Mouse (Mus musculus): ENCODE data around the gene Nemf. TPM values are rescaled to one million over a fixed set of nuclear protein-coding genes. Genes with fewer than 3 reads are reported as not detected.
"Not testable (repeated sequence)": the region's sequence is repeated elsewhere in the genome, so short reads cannot be mapped to it uniquely, and the experiment has no call there.

The Nemf gene
- 10 to 100 TPM; 15.9 to 21.6 TPM for total RNA-seq (2021)
- long read RNA-seq, experiment 1, full-length matches to known transcripts = 5 of 45 reads
- long read RNA-seq, experiment 1, partial matches to known transcripts = 23 of 45 reads
- long read RNA-seq, experiment 1, other reads (novel, unspliced or antisense) = 17 of 45 reads
- long read RNA-seq, experiment 2, full-length matches to known transcripts = 13 of 60 reads
- long read RNA-seq, experiment 2, partial matches to known transcripts = 17 of 60 reads
- long read RNA-seq, experiment 2, other reads (novel, unspliced or antisense) = 30 of 60 reads

GRCm38 (mm10) chr12:69356546-69357299, at the start of gene Nemf:
Gene Nemf, minus strand, starts transcription at chr12:69357165.
- intact Hi-C loops (cut with DNase I) = loop anchor here (10.0 kb wide), 1 partner anchor 328 kb away; the partner anchor contains the start of gene Sos2
- DNase-seq = peak; percentile 73 to 75

GRCm38 (mm10) chr12:69402594-69403167, 45.7 kb upstream of the Nemf start:
- intact Hi-C loops (cut with DNase I) = no loop called here
- no peak for DNase-seq

DNA sequence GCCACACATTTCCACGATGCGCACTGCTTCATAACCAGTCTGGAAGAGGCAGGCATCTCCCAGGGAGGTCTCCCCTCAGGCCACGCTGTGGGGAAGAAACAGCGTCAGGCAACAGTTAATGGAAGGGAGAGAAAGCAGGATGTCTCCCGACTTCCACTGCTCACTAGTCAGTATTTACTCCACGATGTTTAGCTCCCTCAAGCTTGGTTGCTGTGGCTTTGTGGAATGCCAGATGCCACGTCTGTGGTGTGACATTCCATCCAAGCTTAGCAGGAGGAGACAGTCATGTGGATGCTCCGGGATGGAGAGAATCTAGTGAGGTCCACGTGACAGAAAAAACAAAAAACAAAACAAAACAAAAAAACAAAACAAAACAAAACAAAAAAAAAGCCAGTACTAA, 45.1 kb upstream of the Nemf start:
- no peak for DNase-seq
- intact Hi-C loops (cut with DNase I) = no loop called here

DNA sequence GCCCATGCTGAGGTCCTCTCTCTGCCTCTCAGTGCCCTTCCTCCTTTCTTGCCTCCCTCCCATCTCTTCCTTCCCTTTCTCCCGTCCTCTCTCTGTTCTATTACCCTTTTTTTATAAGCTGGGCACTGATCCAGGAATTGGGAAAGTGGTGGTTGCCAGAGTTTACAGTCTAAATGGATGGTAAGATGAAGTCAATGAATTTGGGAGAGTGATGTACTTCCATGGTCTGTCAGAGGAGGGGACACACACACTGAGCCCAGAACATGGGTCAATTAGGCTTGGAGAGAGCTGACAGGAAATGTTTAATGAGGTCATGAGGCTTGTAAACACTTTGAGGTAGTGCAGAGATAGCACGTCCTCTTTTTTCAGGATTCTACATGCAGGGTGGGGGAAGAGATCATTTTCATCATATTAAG, 43.9 kb upstream of the Nemf start:
- intact Hi-C loops (cut with DNase I) = no loop called here
- no peak for DNase-seq

GRCm38 (mm10) chr12:69400367-69400766, 43.4 kb upstream of the Nemf start:
- no peak for DNase-seq
- intact Hi-C loops (cut with DNase I) = no loop called here

DNA sequence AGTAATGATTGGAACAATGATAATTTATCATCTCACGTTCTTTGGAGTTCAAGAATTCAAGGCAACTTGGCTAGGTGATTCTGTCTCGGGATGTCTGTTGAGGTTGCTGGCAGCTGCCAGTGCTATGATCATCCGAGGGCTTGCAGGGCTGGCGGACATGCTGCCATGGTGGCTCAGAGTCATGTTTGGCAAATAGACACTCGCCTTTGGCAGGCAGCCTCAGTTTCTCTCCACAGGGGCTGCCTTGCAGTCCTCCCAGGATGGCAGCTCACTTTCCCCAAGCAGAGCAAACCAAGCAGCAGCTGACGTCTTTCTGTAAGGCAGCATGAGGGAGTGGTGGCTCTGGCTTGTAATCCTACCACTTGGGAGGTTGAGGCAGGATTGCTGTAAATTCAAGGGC, 37.5 kb upstream of the Nemf start:
- DNase-seq = no peak
- intact Hi-C loops (cut with DNase I) = no loop called here

DNA sequence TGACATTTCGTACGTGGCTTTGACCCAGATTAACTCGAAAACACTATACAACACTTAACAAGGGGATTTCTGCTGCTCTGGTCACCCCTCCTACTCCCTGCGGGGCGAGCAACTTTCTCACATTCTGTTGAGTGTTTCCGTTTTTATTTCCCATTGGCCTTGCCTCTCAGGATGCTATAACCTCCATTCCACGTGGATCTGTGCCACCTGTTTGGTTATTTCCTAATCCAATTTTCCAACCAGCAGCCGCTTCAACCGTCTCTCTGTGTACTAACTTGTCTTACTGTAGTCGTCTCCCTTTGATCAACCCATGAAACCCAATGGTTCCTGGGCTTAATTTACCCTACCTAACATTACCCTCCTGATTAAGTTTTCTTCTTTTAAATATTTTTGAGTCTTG, 36.1 kb upstream of the Nemf start:
- no peak for DNase-seq
- intact Hi-C loops (cut with DNase I) = no loop called here

DNA sequence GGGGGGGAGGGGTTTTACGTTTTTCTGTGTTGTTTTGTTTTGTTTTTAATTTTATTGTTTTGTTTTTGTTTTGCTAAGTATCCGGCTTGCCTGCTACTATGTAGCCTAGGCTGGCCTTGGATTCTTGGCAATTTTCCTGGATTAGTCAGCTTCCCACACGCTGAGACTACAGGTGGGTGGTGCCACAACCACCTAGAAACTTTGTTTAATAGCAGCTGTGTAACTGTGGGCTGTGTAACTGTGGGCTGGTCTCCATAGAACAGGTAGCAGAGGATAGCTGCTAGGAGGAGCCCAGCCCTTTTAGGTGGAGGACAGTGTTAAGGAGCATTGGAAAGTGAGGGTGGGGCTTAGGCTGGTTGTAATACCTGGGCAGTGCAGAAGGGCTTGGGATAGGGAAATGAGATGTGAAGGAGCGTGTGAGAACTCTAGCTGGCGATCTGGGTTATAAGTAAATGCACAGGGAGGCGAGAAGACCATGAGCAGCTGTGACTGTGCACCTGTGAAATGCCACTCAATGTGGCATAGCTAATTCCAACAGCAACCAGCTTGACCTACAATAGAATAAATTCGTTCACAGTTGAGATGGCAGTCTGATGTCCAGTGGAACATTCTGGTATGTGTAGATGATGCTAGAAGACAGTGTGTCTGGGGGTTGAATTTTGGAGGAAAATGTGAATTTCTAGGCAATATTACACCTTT, 33.2 kb upstream of the Nemf start:
- no peak for DNase-seq
- intact Hi-C loops (cut with DNase I) = no loop called here

- DNase-seq = no peak
- intact Hi-C loops (cut with DNase I) = no loop called here
Observed at GRCm38 (mm10) chr12:69389273-69389938, 32.4 kb upstream of the Nemf start.

DNA sequence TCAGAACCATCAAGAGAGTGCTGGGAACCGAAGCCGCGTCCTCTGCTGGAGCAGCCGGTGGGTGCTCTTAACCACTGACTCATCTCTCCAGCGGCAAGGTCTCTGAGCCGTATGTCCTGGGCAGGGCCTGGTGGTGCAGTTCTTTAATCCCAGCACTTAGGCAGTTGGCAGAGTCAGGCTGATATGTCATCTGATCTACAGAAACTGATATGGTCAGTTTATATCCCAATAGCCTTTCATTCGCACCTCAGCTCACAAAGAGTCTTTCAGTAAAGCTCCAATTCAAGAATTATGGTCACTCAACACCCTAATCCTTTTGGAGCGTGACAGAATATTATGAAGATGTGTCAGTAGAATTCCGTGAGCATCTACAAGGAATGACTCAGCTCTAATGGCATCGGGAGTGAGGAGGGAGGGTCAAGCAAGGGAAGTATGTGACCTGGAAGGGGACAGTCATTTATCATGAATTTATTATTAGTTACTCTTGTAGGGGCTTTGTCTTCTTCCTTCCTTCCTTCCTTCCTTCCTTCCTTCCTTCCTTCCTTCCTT, 31.4 kb upstream of the Nemf start:
- DNase-seq = no peak
- intact Hi-C loops (cut with DNase I) = no loop called here

DNA sequence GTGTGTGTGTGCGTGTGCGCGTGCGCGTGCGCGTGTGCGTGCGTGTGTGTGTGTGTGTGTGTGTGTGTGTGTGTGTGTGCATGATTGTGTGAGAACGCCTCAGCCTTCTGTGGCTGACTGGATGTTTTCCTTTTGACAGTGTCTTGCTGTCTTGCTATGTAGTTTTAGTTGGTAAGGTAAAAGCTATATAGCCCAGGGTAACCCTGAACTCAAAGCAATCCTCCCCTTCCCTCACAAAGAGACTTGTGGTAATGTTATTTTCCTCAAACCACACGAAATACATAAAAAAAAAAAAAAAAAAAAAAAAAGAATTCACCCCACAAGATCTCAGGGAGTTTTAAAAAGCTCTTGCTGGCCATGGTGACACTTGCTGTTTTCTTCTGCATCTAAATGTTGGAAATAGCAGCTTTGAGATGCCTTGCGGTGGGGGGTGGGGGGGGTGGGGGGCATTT, 29.3 kb upstream of the Nemf start:
- intact Hi-C loops (cut with DNase I); DNase-seq: not testable (repeated sequence)

DNA sequence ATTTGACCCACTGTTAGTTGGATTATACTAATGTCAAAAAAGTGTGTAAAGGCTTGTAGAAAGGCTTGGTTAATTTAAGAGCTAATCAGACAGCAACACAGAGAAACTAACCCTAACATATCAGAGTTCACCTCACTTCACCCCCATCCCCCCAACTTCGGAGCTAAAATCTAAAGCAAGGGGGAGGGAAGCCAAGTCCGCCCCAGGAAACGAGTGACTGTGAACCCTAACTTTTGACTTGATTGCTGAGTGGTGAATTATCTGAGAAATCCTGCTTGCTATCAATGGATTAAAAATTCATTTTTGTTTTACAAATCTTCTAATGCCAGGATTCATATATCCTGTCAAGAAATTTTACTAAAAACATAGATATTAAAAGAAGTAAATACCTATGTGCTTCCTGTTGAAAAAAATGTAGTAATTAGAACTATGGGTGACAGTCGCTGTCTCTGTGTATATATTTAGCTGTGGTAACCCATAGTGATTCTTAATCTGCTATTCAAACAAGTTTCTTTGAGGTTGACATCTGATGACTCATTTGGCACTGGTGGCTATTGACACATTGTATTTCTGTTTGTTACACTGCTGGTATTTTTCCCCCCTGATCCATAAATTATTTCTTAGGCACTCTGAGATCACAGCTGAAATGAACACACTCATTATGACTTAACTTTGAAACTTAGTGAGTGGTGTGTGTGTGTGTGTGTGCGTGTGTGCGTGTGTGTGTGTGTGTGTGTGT, 28.7 kb upstream of the Nemf start:
- DNase-seq = no peak
- intact Hi-C loops (cut with DNase I) = no loop called here

GRCm38 (mm10) chr12:69384606-69385005, 27.6 kb upstream of the Nemf start:
- no peak for DNase-seq
- intact Hi-C loops (cut with DNase I) = no loop called here

DNA sequence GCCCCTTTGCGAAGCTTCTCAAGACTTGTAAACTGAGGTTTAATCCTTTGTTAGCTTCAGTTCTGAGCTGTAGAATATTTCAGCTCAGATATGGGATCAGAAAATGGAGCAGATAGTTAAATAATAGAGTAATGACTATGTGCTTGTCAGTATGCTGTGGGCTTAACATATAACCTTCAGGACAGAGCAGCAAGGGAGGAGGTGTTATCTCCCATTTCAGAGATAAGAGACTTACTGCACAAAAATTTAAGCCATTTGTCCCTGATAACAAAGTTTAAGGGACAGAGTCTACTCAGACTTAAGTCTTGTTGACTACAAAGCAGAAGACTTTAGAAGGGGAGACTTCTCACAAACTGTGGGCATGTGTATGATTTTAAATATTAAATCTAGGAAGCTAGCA, 25.9 kb upstream of the Nemf start:
- DNase-seq = no peak
- intact Hi-C loops (cut with DNase I) = no loop called here

DNA sequence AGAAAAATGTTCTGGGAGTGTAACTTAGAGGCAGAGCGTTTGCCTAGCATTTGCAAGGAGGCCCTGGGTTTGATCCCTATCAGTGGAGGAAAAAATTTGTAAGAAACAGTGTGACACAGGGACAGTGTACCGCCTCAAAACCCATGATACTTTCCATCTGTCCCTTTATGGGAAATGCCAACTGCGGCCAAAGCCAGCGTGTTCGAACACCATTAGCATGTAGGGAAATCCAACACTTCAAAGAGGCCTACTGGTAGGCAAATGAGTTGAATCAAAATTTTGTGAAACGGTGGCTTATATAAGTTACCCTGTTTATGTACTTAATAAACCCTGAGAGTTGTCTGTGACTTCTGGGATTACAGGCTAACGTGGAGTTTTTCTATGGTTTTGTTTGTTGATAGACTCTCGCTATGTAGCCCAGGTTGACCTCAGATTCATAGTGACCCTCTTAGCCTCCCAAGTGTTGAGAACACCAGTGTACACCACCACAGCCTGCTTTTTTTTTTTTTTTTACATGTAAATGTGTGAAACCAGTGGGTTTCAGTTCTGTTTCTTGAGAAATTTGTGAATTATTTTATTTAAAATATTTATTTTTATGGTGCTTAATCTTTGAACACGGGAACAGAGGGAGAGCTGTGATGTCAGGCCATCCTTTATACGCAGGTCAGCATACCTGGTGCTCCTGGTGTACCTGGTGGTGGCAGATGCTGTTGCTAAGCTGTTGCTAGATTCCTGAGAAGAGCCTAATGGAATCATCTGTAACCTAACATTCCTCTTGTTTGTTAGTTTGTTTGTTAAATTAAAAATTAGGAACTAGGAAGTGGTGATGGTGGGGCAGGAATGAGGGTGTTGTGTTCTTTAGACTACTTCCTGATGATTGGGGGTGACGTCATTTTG, 21.8 kb upstream of the Nemf start:
- DNase-seq = no peak
- intact Hi-C loops (cut with DNase I) = no loop called here

DNA sequence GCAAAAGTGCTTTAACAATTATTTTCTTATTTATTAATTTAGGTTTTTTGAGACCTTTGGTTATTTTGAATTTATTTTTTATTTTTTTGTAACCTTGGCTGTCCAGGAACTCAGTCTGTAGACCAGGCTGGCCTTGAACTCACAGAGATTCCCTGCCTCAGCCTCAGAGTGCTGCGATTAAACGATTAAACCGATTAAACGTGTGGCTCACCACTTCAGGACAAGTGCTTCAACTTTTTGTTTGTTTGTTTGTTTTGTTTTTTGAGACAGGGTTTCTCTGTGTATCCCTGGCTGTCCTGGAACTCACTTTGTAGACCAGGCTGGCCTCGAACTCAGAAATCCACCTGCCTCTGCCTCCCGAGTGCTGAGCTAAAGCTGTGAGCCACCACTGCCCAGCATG, 20.7 kb upstream of the Nemf start:
- DNase-seq; intact Hi-C loops (cut with DNase I): not testable (repeated sequence)

- intact Hi-C loops (cut with DNase I) = no loop called here
- no peak for DNase-seq
Observed at GRCm38 (mm10) chr12:69377188-69377587, 20.2 kb upstream of the Nemf start.

GRCm38 (mm10) chr12:69376132-69376531, 19.2 kb upstream of the Nemf start:
- DNase-seq = no peak
- intact Hi-C loops (cut with DNase I) = no loop called here

Measured in gastrocnemius, postnatal 36 days (tissue).